Mouse (Mus musculus): ENCODE data around the gene Epb41l5. TPM values are rescaled to one million over a fixed set of nuclear protein-coding genes. Genes with fewer than 3 reads are reported as not detected.

Gene Epb41l5
- polyA plus RNA-seq, 1 experiment from 2014 or later, result 36.7 TPM

- Histone ChIP-seq H3K9me3 (no peaks in the 10 kb centered on the region), H3K27ac (replicated peaks) (peak within 1 kb of the TSS; percentile 77), H3K4me1 (peaks cover 23% of the 10 kb centered on the region), H3K4me2 (replicated peaks) (peak within 1 kb of the TSS; percentile 92), H3K36me3 (peaks cover 37% of the 10 kb centered on the region), H3K27me3 (no peaks in the 10 kb centered on the region), H3K4me3 (peak within 1 kb of the TSS; percentile 68), H3K9ac (replicated peaks) (peak within 1 kb of the TSS; percentile 78)
- WGBS, result 1% methylated on average over 73 of the region's 82 CpGs
- peak; percentile 98 for ATAC-seq (ENCODE audit: low FRiP score, low read depth)
These were observed 122.9 kb downstream of the Epb41l5 start, which contains the start of gene Tmem185b for GRCm38 (mm10) chr1:119525689-119526591. TSS of gene Tmem185b (plus strand) at chr1:119526160.

- Histone ChIP-seq H3K4me2 (replicated peaks) (peak overlapping the region; percentile 92), H3K4me3 (peak overlapping the region; percentile 68), H3K27me3 (no peaks in the 10 kb centered on the region), H3K36me3 (peaks cover 31% of the 10 kb centered on the region), H3K9ac (replicated peaks) (peak overlapping the region; percentile 78), H3K27ac (replicated peaks) (no peak overlapping the region), H3K4me1 (peaks cover 23% of the 10 kb centered on the region), H3K9me3 (no peaks in the 10 kb centered on the region)
- ATAC-seq (ENCODE audit: low FRiP score, low read depth), result no peak
- WGBS, result 21% methylated on average over 5 of the region's 5 CpGs
These were observed 123.8 kb downstream of the Epb41l5 start for GRCm38 (mm10) chr1:119525004-119525444.

GRCm38 (mm10) chr1:119523826-119524225 is 125.0 kb downstream of the Epb41l5 start:
- Histone ChIP-seq H3K4me2 (replicated peaks) (no peak overlapping the region), H3K27ac (replicated peaks) (no peak overlapping the region), H3K27me3 (no peaks in the 10 kb centered on the region), H3K4me3 (no peak overlapping the region), H3K9me3 (no peaks in the 10 kb centered on the region), H3K36me3 (peaks cover 20% of the 10 kb centered on the region), H3K4me1 (peaks cover 23% of the 10 kb centered on the region), H3K9ac (replicated peaks) (no peak overlapping the region)
- 90% methylated on average over 7 of the region's 7 CpGs for WGBS
- no peak for ATAC-seq (ENCODE audit: low FRiP score, low read depth)

GRCm38 (mm10) chr1:119523369-119523768 is 125.4 kb downstream of the Epb41l5 start:
- WGBS, result 83% methylated on average over 7 of the region's 7 CpGs
- no peak overlapping the region for H3K4me2 ChIP-seq (replicated peaks)
- no peaks in the 10 kb centered on the region for H3K27me3 ChIP-seq
- peaks cover 15% of the 10 kb centered on the region for H3K36me3 ChIP-seq
- no peaks in the 10 kb centered on the region for H3K9me3 ChIP-seq
- H3K4me1 ChIP-seq, result peaks cover 23% of the 10 kb centered on the region
- H3K27ac ChIP-seq (replicated peaks), result no peak overlapping the region
- H3K4me3 ChIP-seq, result no peak overlapping the region
- H3K9ac ChIP-seq (replicated peaks), result no peak overlapping the region
- ATAC-seq (ENCODE audit: low FRiP score, low read depth), result no peak

GRCm38 (mm10) chr1:119522726-119523125 is 126.1 kb downstream of the Epb41l5 start:
- H3K4me1 ChIP-seq, result peaks cover 23% of the 10 kb centered on the region
- H3K4me2 ChIP-seq (replicated peaks), result no peak overlapping the region
- 88% methylated on average over 4 of the region's 4 CpGs for WGBS
- peaks cover 10% of the 10 kb centered on the region for H3K36me3 ChIP-seq
- no peak overlapping the region for H3K4me3 ChIP-seq
- ATAC-seq (ENCODE audit: low FRiP score, low read depth), result no peak
- H3K27me3 ChIP-seq, result no peaks in the 10 kb centered on the region
- no peaks in the 10 kb centered on the region for H3K9me3 ChIP-seq
- H3K27ac ChIP-seq (replicated peaks), result no peak overlapping the region
- H3K9ac ChIP-seq (replicated peaks), result no peak overlapping the region

GRCm38 (mm10) chr1:119521681-119522080 is 127.1 kb downstream of the Epb41l5 start:
- 85% methylated on average over 7 of the region's 7 CpGs for WGBS
- no peak for ATAC-seq (ENCODE audit: low FRiP score, low read depth)
- no peaks in the 10 kb centered on the region for H3K9me3 ChIP-seq

GRCm38 (mm10) chr1:119521029-119521428 is 127.8 kb downstream of the Epb41l5 start:
- peaks cover 14% of the 10 kb centered on the region for H3K4me1 ChIP-seq
- no peaks in the 10 kb centered on the region for H3K27me3 ChIP-seq
- H3K36me3 ChIP-seq, result no peaks in the 10 kb centered on the region
- no peak overlapping the region for H3K27ac ChIP-seq (replicated peaks)
- no peak for ATAC-seq (ENCODE audit: low FRiP score, low read depth)
- H3K9me3 ChIP-seq, result no peaks in the 10 kb centered on the region
- no peak overlapping the region for H3K9ac ChIP-seq (replicated peaks)
- no peak overlapping the region for H3K4me2 ChIP-seq (replicated peaks)
- no peak overlapping the region for H3K4me3 ChIP-seq
- WGBS, result 56% methylated on average over 2 of the region's 2 CpGs

More at GRCm38 (mm10) chr1:119521681-119522080, 127.1 kb downstream of the Epb41l5 start:
- Histone ChIP-seq H3K4me1 (peaks cover 19% of the 10 kb centered on the region), H3K27me3 (no peaks in the 10 kb centered on the region), H3K9ac (replicated peaks) (no peak overlapping the region), H3K4me2 (replicated peaks) (no peak overlapping the region), H3K27ac (replicated peaks) (no peak overlapping the region), H3K36me3 (no peaks in the 10 kb centered on the region), H3K4me3 (no peak overlapping the region)

GRCm38 (mm10) chr1:119519286-119519685 is 129.5 kb downstream of the Epb41l5 start:
- Histone ChIP-seq H3K9ac (replicated peaks) (no peak overlapping the region), H3K36me3 (no peaks in the 10 kb centered on the region), H3K4me1 (peaks cover under 1% of the 10 kb centered on the region), H3K27me3 (no peaks in the 10 kb centered on the region), H3K4me2 (replicated peaks) (no peak overlapping the region), H3K4me3 (no peak overlapping the region), H3K9me3 (no peaks in the 10 kb centered on the region), H3K27ac (replicated peaks) (no peak overlapping the region)
- WGBS, result 74% methylated on average over 6 of the region's 6 CpGs
- ATAC-seq (ENCODE audit: low FRiP score, low read depth), result no peak

GRCm38 (mm10) chr1:119518786-119519185 is 130.0 kb downstream of the Epb41l5 start:
- Histone ChIP-seq H3K4me3 (no peak overlapping the region), H3K27me3 (no peaks in the 10 kb centered on the region), H3K9ac (replicated peaks) (no peak overlapping the region), H3K4me1 (no peaks in the 10 kb centered on the region; the same call in none of the 2 replicates), H3K27ac (replicated peaks) (no peak overlapping the region), H3K36me3 (no peaks in the 10 kb centered on the region), H3K9me3 (no peaks in the 10 kb centered on the region), H3K4me2 (replicated peaks) (no peak overlapping the region)
- ATAC-seq (ENCODE audit: low FRiP score, low read depth), result no peak

GRCm38 (mm10) chr1:119518060-119518459 is 130.7 kb downstream of the Epb41l5 start:
- H3K4me2 ChIP-seq (replicated peaks), result no peak overlapping the region
- no peaks in the 10 kb centered on the region; the same call in none of the 2 replicates for H3K4me1 ChIP-seq
- no peak overlapping the region for H3K27ac ChIP-seq (replicated peaks)
- 89% methylated on average over 7 of the region's 7 CpGs for WGBS
- no peak for ATAC-seq (ENCODE audit: low FRiP score, low read depth)
- no peaks in the 10 kb centered on the region for H3K9me3 ChIP-seq
- H3K36me3 ChIP-seq, result no peaks in the 10 kb centered on the region
- no peaks in the 10 kb centered on the region for H3K27me3 ChIP-seq
- H3K4me3 ChIP-seq, result no peak overlapping the region
- no peak overlapping the region for H3K9ac ChIP-seq (replicated peaks)

- H3K9ac ChIP-seq (replicated peaks), result no peak overlapping the region
- ATAC-seq (ENCODE audit: low FRiP score, low read depth), result no peak
- no peaks in the 10 kb centered on the region for H3K36me3 ChIP-seq
- no peak overlapping the region for H3K27ac ChIP-seq (replicated peaks)
- no peak overlapping the region for H3K4me2 ChIP-seq (replicated peaks)
- no peak overlapping the region for H3K4me3 ChIP-seq
- H3K9me3 ChIP-seq, result no peaks in the 10 kb centered on the region
- H3K27me3 ChIP-seq, result peaks cover 21% of the 10 kb centered on the region
- 64% methylated on average over 8 of the region's 8 CpGs for WGBS
- no peaks in the 10 kb centered on the region for H3K4me1 ChIP-seq
These were observed 137.9 kb downstream of the Epb41l5 start for GRCm38 (mm10) chr1:119510857-119511256.

- Histone ChIP-seq H3K4me1 (no peaks in the 10 kb centered on the region), H3K9me3 (no peaks in the 10 kb centered on the region), H3K36me3 (no peaks in the 10 kb centered on the region), H3K27ac (replicated peaks) (no peak overlapping the region), H3K4me3 (no peak overlapping the region), H3K27me3 (peaks cover 25% of the 10 kb centered on the region), H3K9ac (replicated peaks) (no peak overlapping the region), H3K4me2 (replicated peaks) (no peak overlapping the region)
- WGBS, result 73% methylated on average over 9 of the region's 9 CpGs
- no peak for ATAC-seq (ENCODE audit: low FRiP score, low read depth)
These were observed 138.4 kb downstream of the Epb41l5 start for GRCm38 (mm10) chr1:119510409-119510808.

All from midbrain, embryonic 12.5 days (tissue).